Mouse (Mus musculus): ENCODE measurements around the gene Gorasp1.
A peak's percentile ranks its signal among the peaks of the same experiment; 100 is the strongest.

The Gorasp1 gene

GRCm38 (mm10) chr9:119937005-119937773 lies at the start of gene Gorasp1, which contains the start of gene Ttc21a:
Gene Gorasp1, minus strand, starts transcription at chr9:119937565.
Gene Ttc21a, plus strand, starts transcription at chr9:119937606.
- peak; percentile 61 for DNase-seq (ENCODE audit: low read depth, low spot score)

GRCm38 (mm10) chr9:119985881-119986574 lies 48.7 kb upstream of the Gorasp1 start:
- DNase-seq (ENCODE audit: low read depth, low spot score): no peak

- no peak for DNase-seq (ENCODE audit: low read depth, low spot score)
Observed at GRCm38 (mm10) chr9:119984536-119985011, 47.2 kb upstream of the Gorasp1 start, which contains the start of gene Csrnp1. Gene Csrnp1, minus strand, starts transcription at chr9:119984658.

GRCm38 (mm10) chr9:119983585-119984535 lies 46.5 kb upstream of the Gorasp1 start:
- no peak for DNase-seq (ENCODE audit: low read depth, low spot score)

- no peak for DNase-seq (ENCODE audit: low read depth, low spot score)
Observed at GRCm38 (mm10) chr9:119982956-119983551, 45.7 kb upstream of the Gorasp1 start.

GRCm38 (mm10) chr9:119982241-119982811 lies 45.0 kb upstream of the Gorasp1 start:
- no peak for DNase-seq (ENCODE audit: low read depth, low spot score)

- DNase-seq (ENCODE audit: low read depth, low spot score): no peak
Observed at GRCm38 (mm10) chr9:119981183-119982179, 44.1 kb upstream of the Gorasp1 start.

GRCm38 (mm10) chr9:119980770-119981182 lies 43.4 kb upstream of the Gorasp1 start:
- DNase-seq (ENCODE audit: low read depth, low spot score): no peak

- DNase-seq (ENCODE audit: low read depth, low spot score): no peak
Observed at GRCm38 (mm10) chr9:119979749-119980148, 42.4 kb upstream of the Gorasp1 start.

GRCm38 (mm10) chr9:119978811-119979441 lies 41.6 kb upstream of the Gorasp1 start:
- DNase-seq (ENCODE audit: low read depth, low spot score): peak; percentile 88

- no peak for DNase-seq (ENCODE audit: low read depth, low spot score)
Observed at GRCm38 (mm10) chr9:119978151-119978810, 40.9 kb upstream of the Gorasp1 start.

- DNase-seq (ENCODE audit: low read depth, low spot score): no peak
Observed at GRCm38 (mm10) chr9:119977557-119978060, 40.2 kb upstream of the Gorasp1 start.

- no peak for DNase-seq (ENCODE audit: low read depth, low spot score)
Observed at GRCm38 (mm10) chr9:119976704-119977556, 39.6 kb upstream of the Gorasp1 start.

GRCm38 (mm10) chr9:119975286-119975685 lies 37.9 kb upstream of the Gorasp1 start:
- DNase-seq (ENCODE audit: low read depth, low spot score): no peak

GRCm38 (mm10) chr9:119974609-119975008 lies 37.2 kb upstream of the Gorasp1 start:
- no peak for DNase-seq (ENCODE audit: low read depth, low spot score)

GRCm38 (mm10) chr9:119973869-119974520 lies 36.6 kb upstream of the Gorasp1 start:
- DNase-seq (ENCODE audit: low read depth, low spot score): no peak

GRCm38 (mm10) chr9:119973281-119973680 lies 35.9 kb upstream of the Gorasp1 start:
- no peak for DNase-seq (ENCODE audit: low read depth, low spot score)

Measured in telencephalon, adult 2 months (tissue).